Mouse (Mus musculus): ENCODE measurements around the gene S100a3. TPM values are rescaled to one million over a fixed set of nuclear protein-coding genes. Genes with fewer than 3 reads are reported as not detected.

S100a3 gene
- total RNA-seq, 2 experiments from 2014 or later, result 0.49 to 1.6 TPM

- no peak for DNase-seq
Measured at GRCm38 (mm10) chr3:90603623-90604022, 43.2 kb downstream of the S100a3 start, which contains the start of gene S100a4. TSS of gene S100a4 (plus strand) at chr3:90603771.

GRCm38 (mm10) chr3:90604416-90604815 is 44.0 kb downstream of the S100a3 start:
- DNase-seq, result peak; percentile 79

DNA sequence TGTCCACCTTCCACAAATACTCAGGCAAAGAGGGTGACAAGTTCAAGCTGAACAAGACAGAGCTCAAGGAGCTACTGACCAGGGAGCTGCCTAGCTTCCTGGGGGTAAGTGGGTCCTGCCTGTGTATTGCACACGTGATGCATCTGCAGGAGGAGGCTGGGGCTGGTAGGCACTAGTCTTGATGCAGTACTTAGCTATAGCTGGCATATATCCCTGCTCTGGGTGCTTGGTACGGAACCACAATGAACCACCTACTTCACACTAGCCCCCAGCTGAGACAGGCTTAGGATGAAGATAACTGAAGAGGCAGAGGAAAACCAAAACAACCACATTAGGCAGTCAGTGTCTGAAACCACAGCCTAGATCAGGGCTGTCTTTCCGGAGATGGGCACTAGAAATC is 44.7 kb downstream of the S100a3 start:
- DNase-seq, result no peak

- no peak for DNase-seq
Measured at GRCm38 (mm10) chr3:90605736-90606135, 45.4 kb downstream of the S100a3 start.

- no peak for DNase-seq
Measured at GRCm38 (mm10) chr3:90606185-90606584, 45.8 kb downstream of the S100a3 start.

DNA sequence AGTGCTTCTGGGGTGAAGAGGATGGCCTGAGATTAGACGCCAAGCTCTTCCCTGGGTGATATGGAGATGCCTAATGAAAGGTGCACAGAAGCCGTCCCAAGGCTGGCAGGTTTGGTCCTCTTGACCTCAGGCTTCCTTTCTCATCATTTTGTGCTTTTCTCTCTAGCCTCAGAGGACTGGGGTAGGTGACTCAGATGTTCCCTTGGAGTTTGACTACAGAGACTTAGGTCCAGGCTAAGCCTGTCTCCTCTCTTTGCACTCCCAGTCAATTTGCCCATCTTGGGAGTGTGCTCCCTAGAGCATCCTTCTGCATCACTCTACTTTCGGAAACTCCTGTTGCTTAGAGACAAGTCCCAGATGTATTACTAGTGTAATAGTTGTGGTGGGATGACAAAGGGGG is 47.0 kb downstream of the S100a3 start:
- DNase-seq, result no peak

DNA sequence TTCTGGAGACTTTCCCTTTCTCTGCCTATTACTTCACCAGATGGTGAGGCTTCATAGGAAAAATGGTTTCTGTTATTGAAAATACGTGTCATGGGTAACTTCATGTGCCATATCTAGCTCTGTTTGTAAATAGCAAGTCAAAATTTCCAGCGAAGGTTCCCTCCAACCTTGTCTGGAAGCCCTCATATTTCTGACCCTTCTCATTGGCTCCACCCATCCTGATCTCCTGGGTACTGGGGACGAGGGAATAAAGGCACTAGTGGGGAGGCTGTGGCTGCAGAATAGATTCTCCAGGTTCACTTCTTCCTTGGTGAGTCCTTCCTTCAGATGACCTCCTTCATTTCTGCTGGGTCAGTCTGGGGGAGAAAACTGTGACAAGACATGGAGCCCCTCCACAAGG is 47.8 kb downstream of the S100a3 start, which contains the start of gene S100a5:
TSS of gene S100a5 (plus strand) at position 301 of the 400 bp plus-strand sequence.
- no peak for DNase-seq

GRCm38 (mm10) chr3:90609102-90609501 is 48.7 kb downstream of the S100a3 start:
- DNase-seq, result no peak

GRCm38 (mm10) chr3:90611494-90611893 is 51.1 kb downstream of the S100a3 start:
- no peak for DNase-seq

DNA sequence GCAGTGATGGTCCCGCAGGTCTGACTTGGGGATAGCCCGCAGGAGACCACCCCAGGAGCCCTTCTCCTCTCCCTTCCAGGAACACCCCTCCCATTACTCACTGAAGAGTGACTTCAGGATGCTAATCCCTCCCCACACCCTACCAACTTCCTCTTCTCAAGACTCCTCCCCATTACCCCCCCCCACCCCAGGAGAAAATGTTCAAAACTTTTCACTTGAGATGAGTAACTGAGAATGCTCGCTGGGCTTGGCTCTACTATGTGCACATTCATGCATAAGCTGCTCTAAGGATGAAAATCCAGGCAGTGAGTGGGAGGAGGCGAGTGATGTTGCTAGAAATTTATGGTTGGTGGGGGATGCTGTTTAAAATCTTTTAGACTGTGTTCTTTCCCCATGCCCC is 51.7 kb downstream of the S100a3 start:
- no peak for DNase-seq

GRCm38 (mm10) chr3:90612728-90613291 is 52.4 kb downstream of the S100a3 start, which contains the start of gene S100a6:
TSS of gene S100a6 (plus strand) at chr3:90612882.
- DNase-seq, result peak; percentile 60

DNA sequence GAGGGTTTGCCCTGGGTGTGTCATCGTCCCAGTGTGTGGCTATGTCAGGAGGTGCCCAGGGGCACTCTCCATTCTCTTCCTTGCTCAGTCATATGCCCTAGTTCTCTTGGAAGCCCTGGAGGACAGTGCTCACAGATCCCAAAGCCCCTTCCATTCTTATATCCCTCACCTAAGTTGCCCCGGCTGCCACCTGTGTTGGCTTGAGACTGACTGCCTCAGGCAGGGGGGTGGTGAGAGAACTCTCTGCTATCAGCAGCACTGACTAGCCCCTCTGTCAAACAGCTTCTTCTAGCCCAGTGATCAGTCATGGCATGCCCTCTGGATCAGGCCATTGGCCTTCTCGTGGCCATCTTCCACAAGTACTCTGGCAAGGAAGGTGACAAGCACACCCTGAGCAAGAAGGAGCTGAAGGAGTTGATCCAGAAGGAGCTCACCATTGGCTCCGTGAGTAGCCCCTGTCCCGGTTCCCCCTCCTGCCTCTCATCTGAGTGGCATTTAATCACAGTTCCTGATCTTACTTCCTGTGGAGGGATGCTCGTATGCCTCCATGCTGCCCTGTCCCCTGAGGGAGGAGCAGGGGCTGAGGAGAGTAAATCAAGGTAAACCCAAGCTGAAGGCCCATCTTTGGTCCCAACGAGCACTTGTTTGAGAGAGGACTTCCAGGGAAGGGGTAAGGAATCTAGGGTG is 53.2 kb downstream of the S100a3 start:
- DNase-seq, result no peak

GRCm38 (mm10) chr3:90614148-90614530 is 53.8 kb downstream of the S100a3 start:
- no peak for DNase-seq

DNA sequence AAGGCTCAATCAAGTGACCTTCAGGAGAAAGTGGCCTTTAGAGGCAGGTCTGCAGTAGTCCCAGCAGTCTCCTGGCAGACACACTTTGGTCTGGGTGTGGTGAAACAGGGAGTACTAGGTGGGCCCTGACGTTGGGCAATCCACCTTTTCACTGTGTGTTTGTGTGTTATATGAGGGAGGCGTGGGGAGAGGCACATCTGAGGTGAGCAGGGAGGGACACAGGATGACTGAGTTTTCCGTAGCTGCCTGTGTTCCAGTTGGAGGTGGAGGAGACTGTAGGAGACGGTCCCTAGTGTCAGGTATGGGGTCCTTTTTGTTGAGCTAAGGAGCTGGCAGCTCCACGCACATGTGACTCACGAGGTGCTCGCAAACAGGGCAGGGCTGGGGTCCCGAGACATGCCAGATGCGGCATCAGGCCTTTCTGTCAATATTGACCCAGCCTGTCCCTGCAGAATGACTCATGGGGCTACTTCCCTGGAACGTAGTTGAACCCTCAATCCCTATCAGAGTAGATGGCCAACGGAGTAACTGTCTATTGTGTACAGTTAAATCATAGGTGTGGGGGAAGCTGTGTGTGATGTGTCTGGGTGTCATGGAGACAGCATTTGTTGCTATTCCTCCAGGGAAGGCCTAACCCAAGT is 54.4 kb downstream of the S100a3 start:
- no peak for DNase-seq

DNA sequence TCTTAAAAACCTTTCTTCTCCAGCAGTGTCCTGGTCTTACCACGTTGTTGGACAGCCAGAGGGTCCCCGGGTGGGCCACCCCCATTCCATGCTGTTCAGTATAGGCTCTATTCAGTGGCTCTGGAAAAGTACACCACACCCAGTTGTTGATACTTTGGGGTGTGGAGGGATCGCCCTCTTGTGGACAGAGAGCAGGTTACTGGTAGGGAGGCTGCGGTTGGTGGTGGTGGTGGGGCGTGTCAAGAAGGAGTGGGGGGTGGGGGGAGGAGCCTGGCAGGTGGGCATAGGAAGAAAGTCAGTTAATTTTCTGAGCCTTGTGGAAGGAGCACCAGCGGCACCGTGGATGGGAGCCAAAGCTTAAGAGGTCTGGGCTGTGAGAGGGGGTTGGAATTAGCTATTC is 55.0 kb downstream of the S100a3 start:
- DNase-seq, result peak; percentile 69

GRCm38 (mm10) chr3:90615911-90616310 is 55.5 kb downstream of the S100a3 start:
- no peak for DNase-seq

GRCm38 (mm10) chr3:90617586-90617985 is 57.2 kb downstream of the S100a3 start:
- no peak for DNase-seq

GRCm38 (mm10) chr3:90621552-90621951 is 61.2 kb downstream of the S100a3 start:
- DNase-seq, result no peak

GRCm38 (mm10) chr3:90623435-90624071 is 63.2 kb downstream of the S100a3 start:
- DNase-seq, result peak; percentile 76

DNA sequence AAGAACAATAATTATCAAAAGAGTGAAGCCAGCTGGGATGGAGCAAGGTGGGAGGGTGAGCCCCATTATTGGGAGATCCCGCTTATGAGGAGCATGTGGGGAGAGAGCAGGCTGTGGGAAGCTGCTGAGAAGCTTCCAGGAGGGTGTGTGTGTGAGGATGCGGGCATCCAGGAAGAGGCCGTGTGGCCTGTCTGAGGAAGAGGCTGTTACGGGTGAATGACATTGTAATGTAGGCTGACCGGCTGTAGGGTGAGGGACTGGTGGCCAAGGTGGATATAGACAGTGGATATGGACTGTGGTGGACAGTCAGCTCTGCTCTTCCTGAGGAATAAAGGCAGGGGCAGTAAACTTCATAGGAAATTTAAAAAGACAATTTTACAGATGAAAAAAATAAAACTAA is 65.1 kb downstream of the S100a3 start:
- no peak for DNase-seq

GRCm38 (mm10) chr3:90626266-90627021 is 66.1 kb downstream of the S100a3 start:
- DNase-seq, result no peak

GRCm38 (mm10) chr3:90627366-90627765 is 67.0 kb downstream of the S100a3 start:
- no peak for DNase-seq

Measured in gastrocnemius, postnatal 10 days (tissue).